Mouse (Mus musculus): ENCODE results near the gene Arhgap30. TPM values are rescaled to one million over a fixed set of nuclear protein-coding genes. Genes with fewer than 3 reads are reported as not detected.

Gene Arhgap30
- total RNA-seq, 1 experiment from 2014 or later, result 469 TPM

DNA sequence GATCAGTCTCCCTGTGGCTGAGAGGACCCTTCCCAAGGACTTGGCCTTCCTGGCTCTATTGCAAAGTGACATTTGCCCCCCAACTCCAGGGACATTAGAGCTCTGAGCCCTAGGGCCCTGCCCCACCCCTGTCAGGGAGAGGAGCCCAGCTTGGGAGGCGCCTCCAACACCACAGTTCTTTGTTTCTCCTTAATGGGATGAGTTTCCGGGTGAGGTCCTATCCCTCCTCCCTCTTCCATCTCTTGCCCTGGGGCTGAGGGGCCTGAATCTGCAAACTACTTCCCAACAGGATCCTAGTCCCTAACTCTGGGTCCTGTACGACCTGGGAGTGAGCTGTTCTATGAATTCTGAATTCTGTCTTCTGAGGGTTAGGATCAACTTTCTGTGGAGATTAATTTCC, 15.9 kb upstream of the Arhgap30 start:
- no peak for ATAC-seq (ENCODE audit: extremely low read depth, insufficient number of reproducible peaks, low FRiP score, poor library complexity, severe bottlenecking)

DNA sequence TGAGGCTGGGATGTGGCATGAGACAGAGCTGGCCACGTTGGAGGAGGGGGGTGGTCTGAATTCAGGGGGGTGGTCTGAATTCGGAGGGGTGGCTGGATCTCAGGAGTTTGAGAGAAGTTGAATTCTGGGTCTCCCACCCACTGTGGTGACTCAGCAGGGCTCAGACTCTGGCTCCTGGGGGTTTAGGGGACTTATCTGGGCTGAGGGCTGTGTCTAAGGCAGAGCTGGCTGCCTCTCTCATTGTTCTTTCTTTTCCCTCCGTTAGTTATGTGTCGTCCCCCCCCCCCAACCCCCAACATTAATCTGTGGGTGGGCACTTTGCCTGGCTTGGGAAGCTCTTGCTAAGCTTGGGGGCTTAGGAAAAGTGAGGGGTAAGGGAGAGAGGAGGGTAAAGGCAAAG, 14.8 kb upstream of the Arhgap30 start:
- no peak for ATAC-seq (ENCODE audit: extremely low read depth, insufficient number of reproducible peaks, low FRiP score, poor library complexity, severe bottlenecking)

DNA sequence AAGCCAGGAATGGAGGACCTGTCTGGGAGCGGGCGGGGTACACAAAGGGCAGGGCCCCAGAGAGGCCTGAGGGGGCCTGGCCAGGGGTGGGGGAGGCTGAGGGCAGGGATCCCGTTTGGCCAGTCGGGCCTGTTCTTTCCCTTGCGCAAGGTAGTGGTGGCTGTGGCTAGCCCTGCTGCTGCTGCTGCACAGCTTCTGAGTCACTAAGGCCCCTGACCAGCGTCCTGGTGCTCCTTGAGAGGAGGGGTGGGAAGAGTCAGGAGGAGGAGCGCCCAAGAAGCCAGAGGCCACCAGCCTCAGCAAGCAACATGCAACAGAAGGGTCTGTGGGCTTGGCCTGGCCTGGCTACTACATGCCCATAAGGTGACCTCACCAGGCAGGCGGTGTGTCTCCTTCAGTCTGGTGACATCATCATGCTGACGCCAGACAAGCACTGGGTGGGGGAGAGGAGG, 13.1 kb upstream of the Arhgap30 start:
- no peak for ATAC-seq (ENCODE audit: extremely low read depth, insufficient number of reproducible peaks, low FRiP score, poor library complexity, severe bottlenecking)

- no peak for ATAC-seq (ENCODE audit: extremely low read depth, insufficient number of reproducible peaks, low FRiP score, poor library complexity, severe bottlenecking)
Observed at GRCm38 (mm10) chr1:171378298-171378697, 10.5 kb upstream of the Arhgap30 start.

GRCm38 (mm10) chr1:171379935-171380599, 8.7 kb upstream of the Arhgap30 start:
- ATAC-seq (ENCODE audit: extremely low read depth, insufficient number of reproducible peaks, low FRiP score, poor library complexity, severe bottlenecking), result peak; percentile 86

DNA sequence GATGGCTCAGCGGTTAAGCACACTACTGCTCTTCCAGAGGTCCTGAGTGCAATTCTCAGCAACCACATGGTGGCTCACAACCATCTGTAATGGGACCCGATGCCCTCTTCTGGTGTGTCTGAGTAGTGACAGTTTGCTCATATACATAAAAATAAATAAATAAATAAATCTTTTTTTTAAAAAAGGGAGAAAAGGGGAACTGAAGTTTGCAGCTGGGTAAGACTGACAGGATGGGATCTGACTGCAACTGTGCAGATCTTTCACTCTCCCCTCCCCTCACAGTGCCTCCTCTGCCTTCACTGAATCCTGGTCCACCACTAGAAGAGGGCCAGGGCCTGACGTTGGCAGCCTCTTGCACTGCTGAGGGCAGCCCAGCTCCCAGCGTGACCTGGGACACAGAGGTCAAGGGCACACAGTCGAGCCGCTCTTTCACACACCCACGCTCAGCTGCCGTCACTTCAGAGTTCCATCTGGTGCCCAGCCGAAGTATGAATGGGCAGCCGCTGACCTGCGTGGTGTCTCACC, 6.6 kb upstream of the Arhgap30 start:
- ATAC-seq (ENCODE audit: extremely low read depth, insufficient number of reproducible peaks, low FRiP score, poor library complexity, severe bottlenecking), result no peak

GRCm38 (mm10) chr1:171384361-171384760, 4.4 kb upstream of the Arhgap30 start:
- ATAC-seq (ENCODE audit: extremely low read depth, insufficient number of reproducible peaks, low FRiP score, poor library complexity, severe bottlenecking), result no peak

DNA sequence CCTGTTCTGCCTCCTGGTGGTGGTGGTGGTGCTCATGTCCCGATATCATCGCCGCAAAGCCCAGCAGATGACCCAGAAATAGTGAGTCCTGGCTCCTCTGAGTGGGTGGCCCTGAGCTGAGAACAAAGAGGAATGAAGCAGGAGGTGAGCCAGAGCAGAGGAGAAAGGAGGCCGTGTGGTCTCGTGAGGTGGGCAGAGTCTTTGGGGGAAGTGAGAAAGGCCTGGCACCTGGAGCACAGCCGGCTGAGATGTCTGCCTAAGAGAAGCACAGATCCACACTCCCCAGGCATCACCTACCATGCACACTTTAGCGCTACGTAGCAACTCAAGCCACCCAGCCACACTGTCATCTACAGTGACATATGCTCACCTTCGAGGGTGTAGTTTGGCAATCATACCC, 3.6 kb upstream of the Arhgap30 start:
- no peak for ATAC-seq (ENCODE audit: extremely low read depth, insufficient number of reproducible peaks, low FRiP score, poor library complexity, severe bottlenecking)

DNA sequence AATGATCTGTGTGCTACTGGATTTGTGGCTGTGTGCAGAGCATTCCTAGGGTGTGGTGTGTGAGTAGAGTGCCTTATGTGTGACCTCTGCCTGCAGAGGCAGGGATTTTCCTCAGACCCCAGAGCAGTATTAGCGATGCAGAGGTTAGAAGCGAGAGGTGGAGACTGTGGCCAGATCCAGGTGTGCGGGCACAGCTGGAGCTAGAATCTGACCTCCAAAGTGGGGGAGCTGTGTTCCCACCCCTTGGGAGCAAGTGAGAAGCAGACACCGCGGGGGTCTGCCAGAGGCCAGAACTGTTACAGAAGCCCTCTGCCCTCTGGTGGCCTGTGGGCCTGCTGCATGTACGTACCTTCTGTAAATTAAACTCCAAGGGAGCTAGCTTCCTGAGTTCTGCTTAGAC, 1.7 kb upstream of the Arhgap30 start:
- no peak for ATAC-seq (ENCODE audit: extremely low read depth, insufficient number of reproducible peaks, low FRiP score, poor library complexity, severe bottlenecking)

DNA sequence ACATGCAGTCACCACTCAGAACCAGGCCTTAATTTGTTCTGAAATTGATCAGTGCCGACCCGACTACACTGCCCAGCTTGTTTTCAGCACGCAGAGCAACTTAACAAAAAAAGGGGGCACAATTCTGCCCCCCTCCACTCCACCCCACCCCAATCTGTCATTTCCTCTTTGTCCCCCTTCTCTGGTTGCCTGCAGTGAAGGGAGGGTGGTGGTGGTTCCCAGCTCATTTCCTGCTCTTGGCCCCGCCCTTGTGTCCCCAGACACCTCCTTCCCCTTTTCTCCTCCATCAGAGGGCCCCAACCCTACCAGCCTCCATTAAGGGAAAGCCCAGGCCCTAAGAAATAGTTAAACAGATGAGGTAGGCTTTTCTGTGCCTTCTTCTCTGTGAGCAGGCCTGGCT, 1.3 kb downstream of the Arhgap30 start:
- peak; percentile 75 for ATAC-seq (ENCODE audit: extremely low read depth, insufficient number of reproducible peaks, low FRiP score, poor library complexity, severe bottlenecking)

DNA sequence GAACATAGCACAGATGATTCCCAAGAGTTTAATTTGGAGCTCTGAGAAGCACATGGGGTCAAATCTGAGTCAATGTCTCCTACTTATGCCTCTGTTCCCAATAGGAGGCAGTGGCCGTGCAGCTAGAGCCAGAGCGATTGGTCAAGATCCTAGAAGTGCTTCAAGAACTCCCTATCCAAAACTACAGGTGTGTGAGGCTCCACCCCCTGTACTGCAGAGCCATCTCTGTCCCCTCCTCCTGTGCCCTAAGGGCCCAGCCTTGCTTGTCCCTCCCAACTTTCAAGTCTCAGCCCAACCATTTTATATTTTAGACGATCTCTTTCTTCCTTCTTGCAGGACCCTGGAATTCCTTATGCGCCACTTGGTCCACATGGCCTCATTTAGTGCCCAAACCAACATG, 13.1 kb downstream of the Arhgap30 start:
- ATAC-seq (ENCODE audit: extremely low read depth, insufficient number of reproducible peaks, low FRiP score, poor library complexity, severe bottlenecking), result no peak

- no peak for ATAC-seq (ENCODE audit: extremely low read depth, insufficient number of reproducible peaks, low FRiP score, poor library complexity, severe bottlenecking)
Observed at GRCm38 (mm10) chr1:171402991-171403390, 14.2 kb downstream of the Arhgap30 start.

- no peak for ATAC-seq (ENCODE audit: extremely low read depth, insufficient number of reproducible peaks, low FRiP score, poor library complexity, severe bottlenecking)
Observed at GRCm38 (mm10) chr1:171407263-171407662, 18.5 kb downstream of the Arhgap30 start.

DNA sequence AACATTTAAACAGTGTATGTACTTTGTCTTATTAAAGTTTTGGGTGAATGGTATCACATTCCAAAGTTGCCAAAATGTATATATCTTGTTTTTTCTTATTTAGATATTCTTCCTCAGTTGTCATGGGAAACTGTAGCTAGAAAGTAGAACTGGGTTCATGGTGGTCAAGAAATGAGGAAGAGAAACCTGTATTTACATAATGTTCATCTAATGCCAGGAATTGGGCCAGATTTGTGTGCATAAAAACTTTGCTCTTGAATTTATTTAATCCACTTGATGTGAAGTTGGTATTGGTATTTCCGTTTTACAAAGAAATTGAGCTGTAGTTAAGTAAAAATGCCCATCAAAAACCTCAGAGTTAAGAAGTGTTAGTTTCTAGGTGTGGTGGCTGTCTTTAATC, 21.5 kb downstream of the Arhgap30 start:
- ATAC-seq (ENCODE audit: extremely low read depth, insufficient number of reproducible peaks, low FRiP score, poor library complexity, severe bottlenecking), result no peak; the same call in 1 of the 2 replicates

DNA sequence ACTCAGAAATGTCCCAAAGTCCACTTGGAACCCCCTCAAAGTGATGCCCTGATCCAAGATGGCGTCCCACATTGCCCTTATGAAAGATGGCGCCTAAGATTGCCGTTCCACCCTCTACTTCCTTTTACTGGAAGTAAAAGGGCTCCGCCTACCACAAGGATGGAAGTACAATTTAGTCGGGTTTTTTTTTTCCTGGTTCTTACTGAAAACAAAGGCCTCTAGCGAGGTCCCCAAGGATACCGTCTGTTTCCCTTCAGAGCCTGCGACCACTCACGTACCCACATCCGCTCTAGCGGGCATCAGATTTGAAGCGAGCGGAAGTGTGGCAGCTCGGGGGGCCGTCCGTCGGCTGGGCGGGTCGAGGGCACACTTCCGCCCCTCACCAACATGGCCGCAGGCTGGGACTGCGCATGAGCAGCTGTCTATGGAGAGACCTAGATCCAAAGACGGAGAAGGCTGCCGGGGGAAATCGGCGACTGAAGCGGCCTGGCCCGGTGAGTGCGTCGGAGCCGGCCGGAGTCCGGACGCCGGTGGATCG, 22.3 kb downstream of the Arhgap30 start, which contains the start of gene Usf1:
Gene Usf1, plus strand, starts transcription at position 367 of the 538 bp plus-strand sequence.
- peak; percentile 85 for ATAC-seq (ENCODE audit: extremely low read depth, insufficient number of reproducible peaks, low FRiP score, poor library complexity, severe bottlenecking)

GRCm38 (mm10) chr1:171411492-171411941, 22.8 kb downstream of the Arhgap30 start:
- ATAC-seq (ENCODE audit: extremely low read depth, insufficient number of reproducible peaks, low FRiP score, poor library complexity, severe bottlenecking), result no peak

DNA sequence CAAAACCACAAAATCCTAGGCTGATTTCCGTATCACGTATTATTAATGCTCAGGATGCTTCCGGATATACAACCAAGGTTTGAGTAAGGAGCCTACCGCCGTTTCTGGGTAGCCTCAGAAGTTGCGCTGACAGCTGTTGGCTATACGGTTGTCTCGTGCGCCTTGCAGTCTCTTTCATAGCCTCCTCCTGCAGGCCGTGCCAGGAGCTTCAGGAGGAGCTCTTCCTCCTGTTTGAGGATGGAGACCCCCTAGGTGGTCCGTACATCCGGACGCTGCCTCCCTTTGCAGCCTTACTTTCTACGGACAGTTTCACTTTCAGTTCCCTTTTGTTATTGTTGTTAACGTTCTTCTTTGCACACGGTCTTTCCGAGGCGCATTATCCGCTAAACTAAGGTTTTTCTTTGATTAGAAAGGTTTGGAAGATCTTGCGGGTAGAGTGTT, 23.3 kb downstream of the Arhgap30 start:
- peak; percentile 40 for ATAC-seq (ENCODE audit: extremely low read depth, insufficient number of reproducible peaks, low FRiP score, poor library complexity, severe bottlenecking)

GRCm38 (mm10) chr1:171412446-171412845, 23.7 kb downstream of the Arhgap30 start:
- no peak for ATAC-seq (ENCODE audit: extremely low read depth, insufficient number of reproducible peaks, low FRiP score, poor library complexity, severe bottlenecking)

- ATAC-seq (ENCODE audit: extremely low read depth, insufficient number of reproducible peaks, low FRiP score, poor library complexity, severe bottlenecking), result no peak
Observed at GRCm38 (mm10) chr1:171413608-171414007, 24.9 kb downstream of the Arhgap30 start.

GRCm38 (mm10) chr1:171418660-171419059, 29.9 kb downstream of the Arhgap30 start, which contains the start of gene Tstd1:
Gene Tstd1, plus strand, starts transcription at chr1:171418872.
- no peak for ATAC-seq (ENCODE audit: extremely low read depth, insufficient number of reproducible peaks, low FRiP score, poor library complexity, severe bottlenecking)
